Mouse (Mus musculus) lung, embryonic 15.5 days (tissue): ENCODE data around the gene Mthfsd. TPM values are rescaled to one million over a fixed set of nuclear protein-coding genes. Genes with fewer than 3 reads are reported as not detected.
A peak's percentile ranks its signal among the peaks of the same experiment; 100 is the strongest.

Source experiments
- ATAC-seq: fragments of 200-750 bp; cut with Nextera tagmentation; 2 replicates; pipeline ENCODE4 v1.8.0; 2017; ENCODE audit warnings: moderate number of reproducible peaks, borderline replicate concordance; ENCODE audit not compliant: low FRiP score, low TSS enrichment; ENCODE audit errors: extremely low read depth
- H3K27ac ChIP-seq: fragments of 300-500 bp; sonication (generic); 2 replicates; pipeline ENCODE4 v1.5.1; 2015; ENCODE audit warnings: moderate library complexity, mild to moderate bottlenecking, inconsistent platforms
- H3K27me3 ChIP-seq: fragments of 300-500 bp; sonication (generic); 2 replicates; pipeline ENCODE4 v1.6.1; 2015; ENCODE audit warnings: inconsistent platforms
- H3K36me3 ChIP-seq: fragments of 300-500 bp; sonication (generic); 2 replicates; pipeline ENCODE4 v1.6.1; 2015; ENCODE audit warnings: inconsistent platforms
- H3K4me1 ChIP-seq: fragments of 300-500 bp; sonication (generic); 2 replicates; pipeline ENCODE4 v1.6.1; 2015; ENCODE audit warnings: inconsistent platforms
- H3K4me2 ChIP-seq: fragments of 300-500 bp; sonication (generic); 2 replicates; pipeline ENCODE4 v1.6.1; 2015; ENCODE audit warnings: inconsistent platforms, mild to moderate bottlenecking, moderate library complexity
- H3K4me3 ChIP-seq: fragments of 300-500 bp; sonication (generic); 2 replicates; pipeline ENCODE4 v1.5.1; 2015; ENCODE audit warnings: mild to moderate bottlenecking, inconsistent platforms
- H3K9ac ChIP-seq: fragments of 300-500 bp; sonication (generic); 2 replicates; pipeline ENCODE4 v1.6.1; 2015; ENCODE audit warnings: inconsistent platforms
- H3K9me3 ChIP-seq: fragments of 300-500 bp; sonication (generic); 2 replicates; pipeline ENCODE4 v1.6.1; 2016; ENCODE audit warnings: inconsistent platforms
- WGBS: fragments of 180-500 bp; shearing (Covaris S2); methylation state at CpG from one replicate; pipeline ENCODE4 v1.1.7; 2015; 5-methylcytosine and 5-hydroxymethylcytosine counted together
- polyA plus RNA-seq: library from polyadenylated mRNA; unstranded; fragments of >200 nt; fragmentation: Nextera tagmentation; extraction: Ambion mirVana; gene quantifications from 2 replicates; pipeline ENCODE4 v1.2.1, GENCODE M21; 2015

Mthfsd gene
- polyA plus RNA-seq, 1 experiment from 2014 or later, result 60.2 TPM

- peaks cover 80% of the 10 kb centered on the region for H3K27me3 ChIP-seq
- H3K4me2 ChIP-seq, result peak overlapping the region; percentile 52
- peaks cover 25% of the 10 kb centered on the region for H3K4me1 ChIP-seq
- peaks cover 2% of the 10 kb centered on the region; the same call in 1 of the 2 replicates for H3K36me3 ChIP-seq
- WGBS, result 45% methylated on average over 7 of the region's 7 CpGs
- H3K27ac ChIP-seq, result peak overlapping the region; percentile 26; the same call in 1 of the 2 replicates
- peak overlapping the region; percentile 18 for H3K4me3 ChIP-seq
- H3K9ac ChIP-seq, result no peak overlapping the region
- no peaks in the 10 kb centered on the region for H3K9me3 ChIP-seq
- ATAC-seq, result no peak
These were observed 31.6 kb downstream of the Mthfsd start for GRCm38 (mm10) chr8:121076555-121076954.

- Histone ChIP-seq H3K9ac (no peak overlapping the region), H3K27ac (peak overlapping the region; percentile 26), H3K9me3 (no peaks in the 10 kb centered on the region), H3K36me3 (peaks cover 2% of the 10 kb centered on the region; the same call in 1 of the 2 replicates), H3K27me3 (peaks cover 81% of the 10 kb centered on the region), H3K4me1 (peaks cover 27% of the 10 kb centered on the region), H3K4me3 (peak overlapping the region; percentile 18), H3K4me2 (peak overlapping the region; percentile 52)
- WGBS, result 39% methylated on average over 13 of the region's 13 CpGs
- ATAC-seq, result no peak
These were observed 32.3 kb downstream of the Mthfsd start for GRCm38 (mm10) chr8:121075936-121076335.

GRCm38 (mm10) chr8:121074848-121075145 is 33.4 kb downstream of the Mthfsd start:
- H3K9ac ChIP-seq, result peak overlapping the region; percentile 30; the same call in 1 of the 2 replicates
- H3K36me3 ChIP-seq, result peaks cover 2% of the 10 kb centered on the region; the same call in 1 of the 2 replicates
- ATAC-seq, result no peak
- peak overlapping the region; percentile 23 for H3K4me3 ChIP-seq
- H3K9me3 ChIP-seq, result no peaks in the 10 kb centered on the region
- H3K4me2 ChIP-seq, result peak overlapping the region; percentile 52
- peaks cover 22% of the 10 kb centered on the region for H3K4me1 ChIP-seq
- 8% methylated on average over 10 of the region's 10 CpGs for whole genome bisulfite sequencing
- H3K27me3 ChIP-seq, result peaks cover 73% of the 10 kb centered on the region
- 0 out of 2 replicates have a peak overlapping the region, but pooled peaks have one; percentile 36 for H3K27ac ChIP-seq

GRCm38 (mm10) chr8:121074108-121074847 is 33.9 kb downstream of the Mthfsd start:
- no peak for ATAC-seq
- peaks cover 2% of the 10 kb centered on the region; the same call in 1 of the 2 replicates for H3K36me3 ChIP-seq
- H3K9ac ChIP-seq, result peak overlapping the region; percentile 30
- no peaks in the 10 kb centered on the region for H3K9me3 ChIP-seq
- peak overlapping the region; percentile 52 for H3K4me2 ChIP-seq
- WGBS, result 21% methylated on average over 15 of the region's 15 CpGs
- peaks cover 22% of the 10 kb centered on the region for H3K4me1 ChIP-seq
- H3K27ac ChIP-seq, result peak overlapping the region; percentile 36; the same call in 1 of the 2 replicates
- H3K4me3 ChIP-seq, result peak overlapping the region; percentile 23
- H3K27me3 ChIP-seq, result peaks cover 73% of the 10 kb centered on the region

GRCm38 (mm10) chr8:121073174-121074107 is 34.8 kb downstream of the Mthfsd start:
- peak overlapping the region; percentile 36 for H3K27ac ChIP-seq
- no peak for ATAC-seq

GRCm38 (mm10) chr8:121072406-121073130 is 35.6 kb downstream of the Mthfsd start:
- no peak for ATAC-seq
- Histone ChIP-seq H3K27ac (no peak overlapping the region), H3K4me3 (no peak overlapping the region), H3K9me3 (no peaks in the 10 kb centered on the region), H3K4me2 (peak overlapping the region; percentile 52), H3K27me3 (peaks cover 59% of the 10 kb centered on the region), H3K36me3 (peaks cover 2% of the 10 kb centered on the region; the same call in 1 of the 2 replicates), H3K4me1 (peaks cover 22% of the 10 kb centered on the region), H3K9ac (no peak overlapping the region)
- 32% methylated on average over 11 of the region's 11 CpGs for WGBS

More at GRCm38 (mm10) chr8:121073174-121074107, 34.8 kb downstream of the Mthfsd start:
- Histone ChIP-seq H3K9ac (peak overlapping the region; percentile 30), H3K9me3 (no peaks in the 10 kb centered on the region), H3K4me1 (peaks cover 22% of the 10 kb centered on the region), H3K27me3 (peaks cover 65% of the 10 kb centered on the region), H3K4me3 (peak overlapping the region; percentile 23), H3K4me2 (peak overlapping the region; percentile 52), H3K36me3 (peaks cover 2% of the 10 kb centered on the region; the same call in 1 of the 2 replicates)
- WGBS, result 8% methylated on average over 48 of the region's 48 CpGs

- no peak overlapping the region for H3K27ac ChIP-seq
- no peak overlapping the region for H3K4me3 ChIP-seq
- H3K9ac ChIP-seq, result no peak overlapping the region
- peaks cover 22% of the 10 kb centered on the region for H3K4me1 ChIP-seq
- ATAC-seq, result no peak
- WGBS, result 12% methylated on average over 12 of the region's 12 CpGs
- H3K36me3 ChIP-seq, result peaks cover 2% of the 10 kb centered on the region; the same call in 1 of the 2 replicates
- no peaks in the 10 kb centered on the region for H3K9me3 ChIP-seq
- H3K27me3 ChIP-seq, result peaks cover 48% of the 10 kb centered on the region
- H3K4me2 ChIP-seq, result no peak overlapping the region
These were observed 36.7 kb downstream of the Mthfsd start for GRCm38 (mm10) chr8:121071454-121071853.

GRCm38 (mm10) chr8:121063649-121064048 is 44.5 kb downstream of the Mthfsd start:
- no peaks in the 10 kb centered on the region for H3K27me3 ChIP-seq
- peaks cover 63% of the 10 kb centered on the region for H3K36me3 ChIP-seq
- H3K9ac ChIP-seq, result no peak overlapping the region
- H3K27ac ChIP-seq, result no peak overlapping the region
- 66% methylated on average over 13 of the region's 13 CpGs for WGBS
- no peak overlapping the region for H3K4me2 ChIP-seq
- no peaks in the 10 kb centered on the region for H3K9me3 ChIP-seq
- no peak for ATAC-seq
- no peak overlapping the region for H3K4me3 ChIP-seq
- no peaks in the 10 kb centered on the region for H3K4me1 ChIP-seq

GRCm38 (mm10) chr8:121062521-121062920 is 45.7 kb downstream of the Mthfsd start:
- H3K9ac ChIP-seq, result no peak overlapping the region
- no peak overlapping the region for H3K4me2 ChIP-seq
- H3K36me3 ChIP-seq, result peaks cover 71% of the 10 kb centered on the region
- H3K4me1 ChIP-seq, result no peaks in the 10 kb centered on the region
- no peaks in the 10 kb centered on the region for H3K9me3 ChIP-seq
- no peak overlapping the region for H3K4me3 ChIP-seq
- no peak for ATAC-seq
- no peak overlapping the region for H3K27ac ChIP-seq
- no peaks in the 10 kb centered on the region for H3K27me3 ChIP-seq
- 96% methylated on average over 6 of the region's 6 CpGs for WGBS

- Histone ChIP-seq H3K27ac (no peak overlapping the region), H3K4me1 (no peaks in the 10 kb centered on the region), H3K27me3 (no peaks in the 10 kb centered on the region), H3K4me3 (no peak overlapping the region), H3K9me3 (no peaks in the 10 kb centered on the region), H3K9ac (no peak overlapping the region), H3K36me3 (peaks cover 51% of the 10 kb centered on the region), H3K4me2 (no peak overlapping the region)
- ATAC-seq, result no peak
- 78% methylated on average over 7 of the region's 7 CpGs for WGBS
These were observed 49.1 kb downstream of the Mthfsd start for GRCm38 (mm10) chr8:121059098-121059497.

- ATAC-seq, result no peak
- 66% methylated on average over 9 of the region's 9 CpGs for WGBS
- peaks cover 44% of the 10 kb centered on the region for H3K36me3 ChIP-seq
- peaks cover 1% of the 10 kb centered on the region; the same call in 1 of the 2 replicates for H3K4me1 ChIP-seq
- no peaks in the 10 kb centered on the region for H3K9me3 ChIP-seq
- H3K27me3 ChIP-seq, result no peaks in the 10 kb centered on the region
- no peak overlapping the region for H3K9ac ChIP-seq
- H3K27ac ChIP-seq, result no peak overlapping the region
- no peak overlapping the region for H3K4me2 ChIP-seq
- H3K4me3 ChIP-seq, result no peak overlapping the region
These were observed 50.1 kb downstream of the Mthfsd start for GRCm38 (mm10) chr8:121058081-121058480.
